Comparison of ENCODE assay signal across 20 mouse cellular contexts in the genomic region with DNA sequence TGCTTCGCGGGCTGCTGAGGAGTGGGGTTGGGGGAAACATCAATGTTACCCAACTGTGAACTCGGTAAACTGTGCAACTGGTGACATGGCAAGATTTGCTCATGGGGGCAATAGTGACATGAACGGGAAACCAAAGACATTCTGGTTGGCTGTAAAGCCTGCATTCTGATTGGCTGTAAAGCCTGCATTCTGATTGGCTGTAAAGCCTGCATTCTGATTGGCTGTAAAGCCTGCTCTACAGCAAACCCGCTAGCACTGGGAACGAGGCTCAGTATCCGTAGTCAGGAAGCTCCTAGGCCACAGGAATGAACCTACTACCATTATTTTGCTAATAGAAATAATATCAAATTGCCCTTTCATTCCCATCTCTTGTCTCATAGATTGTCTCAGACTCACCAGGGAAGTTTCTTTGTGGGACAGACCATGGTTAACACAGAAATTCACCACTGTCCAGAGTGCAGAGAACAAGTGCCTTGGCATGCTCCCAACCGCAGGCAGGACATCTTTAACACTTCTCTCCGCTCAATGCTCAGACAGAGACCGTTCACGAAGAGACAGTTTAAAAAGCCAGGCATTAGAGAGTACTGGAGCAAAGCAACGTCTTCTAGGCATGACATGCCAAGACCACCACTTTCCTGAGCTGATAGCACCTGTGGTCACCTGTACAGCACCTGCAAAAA.
"Had no signal": no experiment of that assay in that cellular context is flagged by ENCODE, and none has a peak within 500 bp of the region (broad histone marks: within the 10 kb centered on the region; RNA-seq: fewer than 3 reads in every experiment).

No protein-coding gene starts in this region.

- H3K9ac ChIP-seq: liver, postnatal 0 days; lung, embryonic 15.5 days; midbrain, embryonic 12.5 days; neural tube, embryonic 13.5 days; neural tube, embryonic 15.5 days had no signal

- H3K36me3 ChIP-seq: lung, embryonic 15.5 days; midbrain, embryonic 10.5 days; midbrain, embryonic 12.5 days; neural tube, embryonic 13.5 days; neural tube, embryonic 15.5 days had no signal

- H3K9me3 ChIP-seq: lung, embryonic 15.5 days; midbrain, embryonic 10.5 days; midbrain, embryonic 12.5 days; neural tube, embryonic 13.5 days; neural tube, embryonic 15.5 days had no signal

- H3K4me2 ChIP-seq: lung, embryonic 15.5 days; midbrain, embryonic 12.5 days; neural tube, embryonic 13.5 days; neural tube, embryonic 15.5 days had no signal

- H3K27ac ChIP-seq: lung, embryonic 15.5 days; midbrain, embryonic 10.5 days; midbrain, embryonic 12.5 days; neural tube, embryonic 13.5 days; neural tube, embryonic 15.5 days had no signal

- ATAC-seq: liver, postnatal 0 days; midbrain, embryonic 16.5 days had no signal

- H3K27me3 ChIP-seq: lung, embryonic 15.5 days; midbrain, embryonic 12.5 days; neural tube, embryonic 13.5 days; neural tube, embryonic 15.5 days had no signal

- DNase-seq: liver, postnatal 0 days; lung, adult 2 months; lung, postnatal 10 days; lung, postnatal 4 days; midbrain, embryonic 14.5 days; retina, postnatal 1 day; right cerebral cortex, adult 18-20 months; right cerebral cortex, postnatal 25 days; right cerebral cortex, postnatal 4 days; spleen, adult 18-20 months; thymus, adult 18-20 months; thymus, postnatal 14 days; thymus, postnatal 36 days had no signal

- H3K4me3 ChIP-seq: lung, embryonic 15.5 days; midbrain, embryonic 10.5 days; midbrain, embryonic 12.5 days; myocyte; neural tube, embryonic 13.5 days; neural tube, embryonic 15.5 days had no signal

- H3K4me1 ChIP-seq: neural tube, embryonic 13.5 days had no signal
